Mouse (Mus musculus): ENCODE results near the gene Nanp. TPM values are rescaled to one million over a fixed set of nuclear protein-coding genes. Genes with fewer than 3 reads are reported as not detected.

The Nanp gene
- total and polyA plus RNA-seq, 3 experiments, result 15.6 to 33.0 (median 30.8) TPM

GRCm38 (mm10) chr2:151009515-151010085 is 29.6 kb downstream of the Nanp start:
- H3K9ac ChIP-seq (ENCODE audit: insufficient read depth, low read depth), result no peak overlapping the region
- no peaks in the 10 kb centered on the region for H3K36me3 ChIP-seq (replicated peaks in 1 of 2; ENCODE audit: control insufficient read depth in 1 of 2, insufficient read depth in 1 of 2, low read length in 1 of 2)
- peaks cover 2 to 11% of the 10 kb centered on the region in 2 experiments; a peak in 3 of 4 replicates for H3K4me1 ChIP-seq (ENCODE audit: control insufficient read depth in 1 of 2, insufficient read depth in 2 of 2)
- in situ Hi-C loops (cut with MboI; ENCODE audit: low pct_ligation_motif_present, low pct_unique_long_range_greater_than_20kb, low sequenced_read_pairs), result loop anchor here (25.0 kb wide), 2 partner anchors 172 to 447 kb away; partner anchors contain the start of gene Cst7
- no peaks in the 10 kb centered on the region for H3K79me2 ChIP-seq (replicated peaks; ENCODE audit: control insufficient read depth, extremely low read depth, insufficient read depth, poor library complexity, severe bottlenecking)
- no peak for TF ChIP-seq RAD21 (IDR thresholded peaks at IDR 0.05; ENCODE audit: low read depth, low read length)
- TF ChIP-seq MAX (IDR thresholded peaks at IDR 0.05; ENCODE audit: low read length), result no peak
- TF ChIP-seq ZNF384 (IDR thresholded peaks at IDR 0.05; ENCODE audit: low read depth, low read length), result no peak
- TF ChIP-seq BHLHE40 (IDR thresholded peaks at IDR 0.05; ENCODE audit: low read depth, low read length), result no peak
- TF ChIP-seq NELFE (IDR thresholded peaks at IDR 0.05; ENCODE audit: low read depth, low read length), result 0 out of 2 replicates have a peak, but pooled peaks have one; percentile 7
- peaks cover 26% of the 10 kb centered on the region for H3K27me3 ChIP-seq (replicated peaks)
- H3K4me2 ChIP-seq (ENCODE audit: insufficient read depth, low read depth, poor library complexity, severe bottlenecking), result no peak overlapping the region
- peak overlapping the region in 1 of 3 experiments; percentile 62 for H3K4me3 ChIP-seq (replicated peaks in 1 of 3; ENCODE audit: low read depth in 2 of 3, low read length in 2 of 3, poor library complexity in 1 of 3)
- no peak for DNase-seq (ENCODE audit: extremely low read depth)
- dilution Hi-C loops (cut with MboI; ENCODE audit: extremely low pct_ligation_motif_present, extremely low pct_unique_long_range_greater_than_20kb, low sequenced_read_pairs), result no loop called here
- no peaks in the 10 kb centered on the region for H3K9me3 ChIP-seq (replicated peaks; ENCODE audit: low read length)
- no peak overlapping the region for H3K27ac ChIP-seq (ENCODE audit: insufficient read depth, low read depth)

GRCm38 (mm10) chr2:151008939-151009509 is 30.2 kb downstream of the Nanp start:
- peak overlapping the region; percentile 47 to 96 (median 62) for H3K4me3 ChIP-seq (replicated peaks in 1 of 3; ENCODE audit: low read depth in 2 of 3, low read length in 2 of 3, poor library complexity in 1 of 3)
- dilution Hi-C loops (cut with MboI; ENCODE audit: extremely low pct_ligation_motif_present, extremely low pct_unique_long_range_greater_than_20kb, low sequenced_read_pairs), result no loop called here
- H3K9ac ChIP-seq (ENCODE audit: insufficient read depth, low read depth), result peak overlapping the region; percentile 72
- peak overlapping the region; percentile 83 for H3K4me2 ChIP-seq (ENCODE audit: insufficient read depth, low read depth, poor library complexity, severe bottlenecking)
- H3K79me2 ChIP-seq (replicated peaks; ENCODE audit: control insufficient read depth, extremely low read depth, insufficient read depth, poor library complexity, severe bottlenecking), result no peaks in the 10 kb centered on the region
- H3K27ac ChIP-seq (ENCODE audit: insufficient read depth, low read depth), result no peak overlapping the region
- H3K36me3 ChIP-seq (replicated peaks in 1 of 2; ENCODE audit: control insufficient read depth in 1 of 2, insufficient read depth in 1 of 2, low read length in 1 of 2), result no peaks in the 10 kb centered on the region
- in situ Hi-C loops (cut with MboI; ENCODE audit: low pct_ligation_motif_present, low pct_unique_long_range_greater_than_20kb, low sequenced_read_pairs), result loop anchor here (25.0 kb wide), 2 partner anchors 172 to 447 kb away; partner anchors contain the start of gene Cst7
- H3K9me3 ChIP-seq (replicated peaks; ENCODE audit: low read length), result no peaks in the 10 kb centered on the region
- peaks cover 2 to 11% of the 10 kb centered on the region in 2 experiments; a peak in 3 of 4 replicates for H3K4me1 ChIP-seq (ENCODE audit: control insufficient read depth in 1 of 2, insufficient read depth in 2 of 2)
- DNase-seq (ENCODE audit: extremely low read depth), result peak; percentile 71
- H3K27me3 ChIP-seq (replicated peaks), result peaks cover 27% of the 10 kb centered on the region
- TF ChIP-seq CHD2 (IDR thresholded peaks at IDR 0.05; ENCODE audit: low read length) (peak; percentile 35; the same call in 1 of the 2 replicates), PAX5 (IDR thresholded peaks at IDR 0.05; ENCODE audit: low read length) (no peak), TBP (conservative IDR thresholded peaks at IDR 0.05; ENCODE audit: low read depth, low read length) (no peak), NELFE (IDR thresholded peaks at IDR 0.05; ENCODE audit: low read depth, low read length) (peak; percentile 72), USF2 (conservative IDR thresholded peaks at IDR 0.05; ENCODE audit: low read depth, low read length) (no peak), TCF12 (IDR thresholded peaks at IDR 0.05; ENCODE audit: low read depth, low read length) (peak; percentile 74), MXI1 (IDR thresholded peaks at IDR 0.05; ENCODE audit: low read depth, low read length) (peak; percentile 61), MAZ (IDR thresholded peaks at IDR 0.05; ENCODE audit: low read depth, low read length) (peak; percentile 56), POLR2A (IDR thresholded peaks at IDR 0.05; ENCODE audit: low read depth, low read length) (peak; percentile 77), MAX (IDR thresholded peaks at IDR 0.05; ENCODE audit: low read length) (no peak), ZMIZ1 (IDR thresholded peaks at IDR 0.05; ENCODE audit: low read depth, low read length) (peak; percentile 52; the same call in 1 of the 2 replicates), MEF2A (IDR thresholded peaks at IDR 0.05; ENCODE audit: borderline replicate concordance, low read depth, low read length) (0 out of 2 replicates have a peak, but pooled peaks have one; percentile 12)

Measured in CH12.LX (cell line).